Mouse (Mus musculus) hindbrain, postnatal 0 days (tissue): ENCODE results near the gene Atp6v0b. TPM values are rescaled to one million over a fixed set of nuclear protein-coding genes. Genes with fewer than 3 reads are reported as not detected.

Experiments used
- ATAC-seq: fragments of 200-750 bp; cut with Nextera tagmentation; 2 replicates; pipeline ENCODE4 v1.8.0; 2017; ENCODE audit warnings: mild to moderate bottlenecking, moderate TSS enrichment, moderate library complexity
- DNase-seq: peaks from one replicate; pipeline ENCODE4 v3.0.0-alpha.2; 2015; ENCODE audit warnings: low spot score
- H3K27ac ChIP-seq: fragments of 300-500 bp; sonication (generic); 2 replicates; pipeline ENCODE4 v1.5.1; 2014; ENCODE audit warnings: mild to moderate bottlenecking
- H3K27me3 ChIP-seq: fragments of 300-500 bp; sonication (generic); 2 replicates; pipeline ENCODE4 v1.6.1; 2014; ENCODE audit warnings: low read length, mixed read lengths; ENCODE audit not compliant: insufficient read depth
- H3K36me3 ChIP-seq: fragments of 300-500 bp; sonication (generic); 2 replicates; pipeline ENCODE4 v1.6.1; 2014; ENCODE audit warnings: low read length, mixed read lengths; ENCODE audit not compliant: insufficient read depth
- H3K4me1 ChIP-seq: fragments of 300-500 bp; sonication (generic); 2 replicates; pipeline ENCODE4 v1.6.1; 2014; ENCODE audit warnings: antibody characterized with exemption, low read length, mixed read lengths; ENCODE audit not compliant: insufficient read depth
- H3K4me2 ChIP-seq: fragments of 300-500 bp; sonication (generic); 2 replicates; pipeline ENCODE4 v1.6.1; 2014; ENCODE audit warnings: low read depth, mild to moderate bottlenecking, low read length, moderate library complexity, mixed read lengths
- H3K4me3 ChIP-seq: fragments of 300-500 bp; sonication (generic); 2 replicates; pipeline ENCODE4 v1.5.1; 2014; ENCODE audit warnings: low read length
- H3K9ac ChIP-seq: fragments of 300-500 bp; sonication (generic); replicated peaks from 2 replicates; pipeline ENCODE4 v1.6.1; 2014; ENCODE audit warnings: mild to moderate bottlenecking, low read length, moderate library complexity, mixed read lengths
- H3K9me3 ChIP-seq: fragments of 300-500 bp; sonication (generic); 2 replicates; pipeline ENCODE4 v1.6.1; 2016; ENCODE audit warnings: low read length, mixed read lengths
- CTCF ChIP-seq: IDR thresholded peaks from 2 replicates; pipeline ENCODE4 v1.5.1; 2016; ENCODE audit warnings: antibody characterized with exemption, control low read depth, low read depth
- WGBS: fragments of 180-500 bp; shearing (Covaris S2); extraction: QIAGEN DNeasy Blood & Tissue Kit; methylation state at CpG from one replicate; pipeline ENCODE4 v1.1.7; 2014; 5-methylcytosine and 5-hydroxymethylcytosine counted together
- polyA plus RNA-seq: library from polyadenylated mRNA; unstranded; fragments of >200 nt; fragmentation: Nextera tagmentation; extraction: Ambion mirVana; gene quantifications from 2 replicates; pipeline ENCODE4 v1.2.1, GENCODE M21; 2015
- total RNA-seq: library from RNA; depleted of rRNA; stranded (reverse); fragments of >200 nt; gene quantifications from 2 replicates; pipeline ENCODE4 v1.2.3, GENCODE M21; 2014

Atp6v0b gene
- total and polyA plus RNA-seq, 2 experiments from 2014 or later = 579 to 643 TPM

- peak; percentile 6; the same call in 1 of the 2 replicates for TF ChIP-seq CTCF
- Histone ChIP-seq H3K9me3 (no peaks in the 10 kb centered on the region), H3K27me3 (peaks cover 3% of the 10 kb centered on the region; the same call in 1 of the 2 replicates), H3K4me3 (peak overlapping the region; percentile 45), H3K27ac (no peak overlapping the region), H3K36me3 (no peaks in the 10 kb centered on the region), H3K4me1 (peaks cover 21% of the 10 kb centered on the region), H3K4me2 (peak overlapping the region; percentile 90), H3K9ac (peak overlapping the region; percentile 59)
- under 1% methylated on average over 71 of the region's 71 CpGs for WGBS
- DNase-seq (peak; percentile 80), ATAC-seq (peak; percentile 75)
Observed at GRCm38 (mm10) chr4:117926545-117927482, 39.7 kb upstream of the Atp6v0b start.

DNA sequence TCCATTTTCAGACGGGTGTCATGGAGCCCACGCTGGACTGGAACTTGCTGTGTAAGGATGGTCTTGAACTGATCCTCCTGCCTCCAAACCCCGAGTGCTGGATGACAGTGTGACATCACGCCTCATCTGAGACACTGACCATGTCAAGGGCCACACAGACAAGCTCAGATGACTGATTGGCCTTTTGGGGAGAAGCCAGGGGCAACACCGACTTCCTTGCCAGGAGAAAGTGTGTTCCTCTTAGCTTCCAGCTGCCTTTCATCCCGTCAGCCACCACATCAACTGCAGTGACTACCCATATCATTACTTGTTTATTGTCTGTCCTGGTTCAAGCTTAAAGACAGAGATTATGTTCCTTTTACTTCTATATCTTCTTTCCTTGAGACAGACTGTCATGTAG lies 37.8 kb upstream of the Atp6v0b start:
- WGBS = 64% methylated on average over 6 of the region's 6 CpGs
- no peak overlapping the region for H3K27ac ChIP-seq
- peaks cover 21% of the 10 kb centered on the region for H3K4me1 ChIP-seq
- ATAC-seq (no peak), DNase-seq (no peak)
- H3K4me3 ChIP-seq = no peak overlapping the region
- no peak for TF ChIP-seq CTCF
- H3K9ac ChIP-seq = no peak overlapping the region
- H3K9me3 ChIP-seq = no peaks in the 10 kb centered on the region
- no peaks in the 10 kb centered on the region for H3K36me3 ChIP-seq
- peaks cover 3% of the 10 kb centered on the region; the same call in 1 of the 2 replicates for H3K27me3 ChIP-seq
- H3K4me2 ChIP-seq = no peak overlapping the region

DNA sequence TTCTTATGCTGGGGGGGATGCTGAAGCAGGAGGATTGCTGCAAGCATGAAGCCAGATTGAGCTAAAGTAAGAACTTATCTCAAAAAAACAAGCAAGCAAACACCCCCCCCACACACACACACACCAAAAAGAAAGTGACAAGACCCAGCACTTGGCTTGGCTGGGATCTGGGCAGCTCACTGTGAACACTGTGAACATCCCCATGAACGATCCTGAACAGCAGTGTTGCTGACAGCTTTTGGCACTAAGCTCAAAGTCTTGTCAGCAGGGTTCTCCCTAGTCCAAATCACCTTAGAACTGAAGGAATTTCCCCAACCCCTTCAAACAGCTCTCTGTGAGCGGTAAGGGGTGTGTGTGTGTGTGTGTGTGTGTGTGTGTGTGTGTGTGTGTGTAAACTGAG lies 36.3 kb upstream of the Atp6v0b start:
- Histone ChIP-seq H3K4me1 (peaks cover 10% of the 10 kb centered on the region; the same call in 1 of the 2 replicates), H3K36me3 (no peaks in the 10 kb centered on the region), H3K9ac (no peak overlapping the region), H3K4me3 (no peak overlapping the region), H3K4me2 (no peak overlapping the region), H3K27me3 (0 out of 2 replicates have a peak, but pooled peaks cover 3% of the 10 kb centered on the region), H3K9me3 (no peaks in the 10 kb centered on the region), H3K27ac (no peak overlapping the region)
- TF ChIP-seq CTCF = no peak
- WGBS = 25% methylated on average over 2 of the region's 2 CpGs
- ATAC-seq (no peak), DNase-seq (no peak)

- H3K4me3 ChIP-seq = no peak overlapping the region
- H3K27me3 ChIP-seq = no peaks in the 10 kb centered on the region
- no peak overlapping the region for H3K9ac ChIP-seq
- no peaks in the 10 kb centered on the region for H3K36me3 ChIP-seq
- H3K4me1 ChIP-seq = 0 out of 2 replicates have a peak, but pooled peaks cover 1% of the 10 kb centered on the region
- no peak overlapping the region for H3K27ac ChIP-seq
- whole genome bisulfite sequencing = 86% methylated on average over 2 of the region's 2 CpGs
- H3K4me2 ChIP-seq = no peak overlapping the region
- TF ChIP-seq CTCF = no peak
- ATAC-seq (no peak), DNase-seq (no peak)
- H3K9me3 ChIP-seq = no peaks in the 10 kb centered on the region
Observed at GRCm38 (mm10) chr4:117921358-117921757, 34.2 kb upstream of the Atp6v0b start.

DNA sequence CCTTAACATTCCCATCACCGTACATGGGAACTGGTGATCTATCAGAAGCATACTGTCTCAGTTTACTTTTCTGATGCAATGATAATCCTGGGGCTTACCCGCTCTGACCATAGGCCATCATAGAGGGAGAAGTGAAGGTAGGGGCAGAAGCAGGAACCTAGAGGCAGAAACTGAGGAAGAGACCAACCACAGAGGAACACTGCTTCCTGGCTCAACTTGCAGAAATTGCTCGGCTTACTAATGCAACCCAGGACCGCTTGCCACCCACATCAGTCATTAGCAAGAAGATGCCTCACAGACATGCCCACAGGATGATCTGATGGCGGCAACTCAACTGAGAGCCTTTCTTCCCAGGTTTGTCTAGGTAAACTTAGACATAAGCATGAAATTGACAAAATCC lies 31.6 kb upstream of the Atp6v0b start:
- no peaks in the 10 kb centered on the region for H3K36me3 ChIP-seq
- no peak overlapping the region for H3K4me2 ChIP-seq
- no peaks in the 10 kb centered on the region for H3K9me3 ChIP-seq
- peaks cover 7% of the 10 kb centered on the region; the same call in 1 of the 2 replicates for H3K4me1 ChIP-seq
- H3K27me3 ChIP-seq = no peaks in the 10 kb centered on the region
- no peak for DNase-seq
- no peak overlapping the region for H3K9ac ChIP-seq
- no peak for TF ChIP-seq CTCF
- no peak overlapping the region for H3K27ac ChIP-seq
- H3K4me3 ChIP-seq = no peak overlapping the region
- ATAC-seq = no peak
- WGBS = 77% methylated on average over 5 of the region's 5 CpGs

DNA sequence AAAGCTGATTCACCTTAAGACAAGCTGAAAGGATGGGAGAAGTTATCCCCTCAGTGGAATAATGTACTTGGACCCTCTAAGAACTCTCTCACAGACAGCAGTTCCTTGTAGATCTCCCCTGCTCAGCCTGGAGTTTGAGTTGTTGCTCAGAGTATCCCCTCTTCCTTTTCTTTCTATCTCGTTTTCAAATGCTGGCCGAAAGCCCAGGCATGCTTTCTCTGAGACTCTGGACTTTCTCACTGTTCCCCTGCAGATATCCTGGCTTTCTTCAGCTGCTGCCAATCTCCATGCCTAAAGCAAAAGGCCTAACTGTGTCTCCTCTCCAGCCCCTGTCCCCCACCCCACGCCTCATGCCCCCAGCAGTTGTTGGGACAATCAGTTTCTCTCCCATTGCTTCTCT lies 31.1 kb upstream of the Atp6v0b start:
- Histone ChIP-seq H3K4me3 (no peak overlapping the region), H3K27ac (no peak overlapping the region), H3K27me3 (no peaks in the 10 kb centered on the region), H3K9me3 (no peaks in the 10 kb centered on the region), H3K4me2 (no peak overlapping the region), H3K4me1 (peaks cover 12% of the 10 kb centered on the region), H3K36me3 (no peaks in the 10 kb centered on the region), H3K9ac (no peak overlapping the region)
- ATAC-seq = no peak
- TF ChIP-seq CTCF = no peak
- WGBS = 38% methylated on average over 3 of the region's 3 CpGs
- no peak for DNase-seq

DNA sequence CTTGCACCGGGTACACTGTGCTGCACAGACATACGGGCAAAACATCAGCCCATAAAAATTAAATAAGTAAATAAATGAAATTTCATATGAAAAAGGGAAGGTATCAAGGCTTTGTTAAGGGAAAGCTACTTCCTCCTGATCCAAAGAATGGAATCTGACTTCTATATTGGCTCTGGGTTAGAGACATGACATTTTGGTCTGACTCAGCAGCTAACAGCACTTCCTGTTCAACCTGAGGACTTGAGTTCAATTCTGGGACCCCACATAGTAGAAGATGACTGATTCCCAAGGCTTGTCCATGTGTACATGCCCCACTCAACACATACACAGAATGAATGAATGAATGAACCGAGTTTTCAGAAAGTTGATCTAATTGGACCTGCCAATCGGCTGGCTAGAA lies 30.7 kb upstream of the Atp6v0b start:
- no peak overlapping the region for H3K4me3 ChIP-seq
- H3K4me1 ChIP-seq = peaks cover 17% of the 10 kb centered on the region
- ATAC-seq (no peak), DNase-seq (no peak)
- no peaks in the 10 kb centered on the region for H3K36me3 ChIP-seq
- H3K4me2 ChIP-seq = no peak overlapping the region
- no peak overlapping the region for H3K27ac ChIP-seq
- no peaks in the 10 kb centered on the region for H3K9me3 ChIP-seq
- 93% methylated on average over 4 of the region's 4 CpGs for WGBS
- no peak overlapping the region for H3K9ac ChIP-seq
- H3K27me3 ChIP-seq = no peaks in the 10 kb centered on the region
- no peak for TF ChIP-seq CTCF
